Mouse (Mus musculus) testis, postnatal 14 days (tissue): ENCODE results near the gene Grem2.

Source experiments
- DNase-seq: peaks from one replicate; pipeline ENCODE4 v3.0.0; 2021; ENCODE audit warnings: low spot score

Grem2 gene

GRCm38 (mm10) chr1:174788617-174789016 lies 133.0 kb downstream of the Grem2 start:
- DNase-seq = no peak
